Mouse (Mus musculus): ENCODE results near the gene Ets1.
A peak's percentile ranks its signal among the peaks of the same experiment; 100 is the strongest.

The Ets1 gene

GRCm38 (mm10) chr9:32635627-32636385, at the start of gene Ets1:
Gene Ets1, plus strand, starts transcription at chr9:32636221.
- no peak for DNase-seq (ENCODE audit: low spot score)

- peak; percentile 20 for DNase-seq (ENCODE audit: low spot score)
These were observed 46.1 kb upstream of the Ets1 start for GRCm38 (mm10) chr9:32589900-32590299.

- DNase-seq (ENCODE audit: low spot score): no peak
These were observed 45.5 kb upstream of the Ets1 start for GRCm38 (mm10) chr9:32590571-32590970.

- peak; percentile 50 for DNase-seq (ENCODE audit: low spot score)
These were observed 44.1 kb upstream of the Ets1 start for GRCm38 (mm10) chr9:32591732-32592582.

GRCm38 (mm10) chr9:32592583-32592890, 43.5 kb upstream of the Ets1 start:
- DNase-seq (ENCODE audit: low spot score): no peak

- DNase-seq (ENCODE audit: low spot score): no peak
These were observed 42.2 kb upstream of the Ets1 start for GRCm38 (mm10) chr9:32593816-32594215.

GRCm38 (mm10) chr9:32594346-32594745, 41.7 kb upstream of the Ets1 start:
- DNase-seq (ENCODE audit: low spot score): no peak

- no peak for DNase-seq (ENCODE audit: low spot score)
These were observed 40.8 kb upstream of the Ets1 start for GRCm38 (mm10) chr9:32595076-32595820.

- DNase-seq (ENCODE audit: low spot score): no peak
These were observed 39.7 kb upstream of the Ets1 start for GRCm38 (mm10) chr9:32596366-32596765.

GRCm38 (mm10) chr9:32601953-32602352, 34.1 kb upstream of the Ets1 start:
- DNase-seq (ENCODE audit: low spot score): no peak

- DNase-seq (ENCODE audit: low spot score): no peak
These were observed 32.9 kb upstream of the Ets1 start for GRCm38 (mm10) chr9:32603097-32603496.

- DNase-seq (ENCODE audit: low spot score): no peak
These were observed 28.8 kb upstream of the Ets1 start for GRCm38 (mm10) chr9:32607218-32607617.

- DNase-seq (ENCODE audit: low spot score): no peak
These were observed 27.0 kb upstream of the Ets1 start for GRCm38 (mm10) chr9:32608831-32609610.

- no peak for DNase-seq (ENCODE audit: low spot score)
These were observed 25.8 kb upstream of the Ets1 start for GRCm38 (mm10) chr9:32610218-32610617.

GRCm38 (mm10) chr9:32610631-32611030, 25.4 kb upstream of the Ets1 start:
- DNase-seq (ENCODE audit: low spot score): no peak

- DNase-seq (ENCODE audit: low spot score): no peak
These were observed 24.7 kb upstream of the Ets1 start for GRCm38 (mm10) chr9:32611340-32611739.

GRCm38 (mm10) chr9:32612426-32612825, 23.6 kb upstream of the Ets1 start:
- no peak for DNase-seq (ENCODE audit: low spot score)

- no peak for DNase-seq (ENCODE audit: low spot score)
These were observed 23.1 kb upstream of the Ets1 start for GRCm38 (mm10) chr9:32612861-32613421.

GRCm38 (mm10) chr9:32614191-32614590, 21.8 kb upstream of the Ets1 start:
- DNase-seq (ENCODE audit: low spot score): no peak

GRCm38 (mm10) chr9:32615461-32615860, 20.6 kb upstream of the Ets1 start:
- no peak for DNase-seq (ENCODE audit: low spot score)

- no peak for DNase-seq (ENCODE audit: low spot score)
These were observed 20.0 kb upstream of the Ets1 start for GRCm38 (mm10) chr9:32615986-32616385.
